Mouse (Mus musculus): ENCODE results near the gene Usp9x.

GRCm38 (mm10) chrX:13070573-13071240 is 591 bp upstream of the Usp9x start:
- TF ChIP-seq CTCF (IDR thresholded peaks at IDR 0.05; ENCODE audit: low read depth, low read length) (no peak), EP300 (IDR thresholded peaks at IDR 0.05; ENCODE audit: insufficient read depth, low read depth, low read length) (peak; percentile 4; the same call in 1 of the 2 replicates), POLR2A (IDR thresholded peaks at IDR 0.05; ENCODE audit: insufficient read depth, low read length) (no peak)
